Mouse (Mus musculus): ENCODE data around the gene Cd300a. TPM values are rescaled to one million over a fixed set of nuclear protein-coding genes. Genes with fewer than 3 reads are reported as not detected.
A peak's percentile ranks its signal among the peaks of the same experiment; 100 is the strongest.

The Cd300a gene
- 1 to 10 TPM; 1.6 to 1.8 TPM for total RNA-seq (2021)

DNA sequence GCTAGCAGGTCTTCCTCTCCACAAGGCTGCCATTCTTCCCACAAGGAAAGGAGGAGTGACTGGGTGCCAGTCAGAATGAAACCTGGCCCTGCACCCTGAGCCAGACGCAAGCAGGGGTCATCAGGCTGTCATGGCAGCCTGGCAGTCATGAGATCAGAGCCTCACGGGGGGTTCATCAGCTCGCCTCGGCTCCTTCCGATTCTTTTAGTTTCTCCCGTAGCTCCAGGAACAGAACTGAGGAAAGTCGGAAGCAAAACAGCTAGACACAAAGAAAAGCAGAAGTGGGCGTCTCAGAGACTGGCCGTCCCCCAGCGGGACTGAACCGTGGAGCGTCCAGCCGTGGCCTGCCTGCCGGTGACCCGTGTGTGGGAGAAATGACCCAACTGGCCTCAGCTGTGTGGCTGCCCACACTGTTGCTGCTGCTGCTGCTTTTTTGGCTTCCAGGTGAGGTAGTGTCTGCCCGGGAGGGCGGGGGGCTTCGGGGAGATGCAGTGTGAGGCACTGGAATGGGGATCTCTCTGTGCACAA is at the start of gene Cd300a:
Cd300a (plus strand) TSS at position 51 of the 528 bp plus-strand sequence.
- intact Hi-C loops (cut with DNase I), result no loop called here

DNA sequence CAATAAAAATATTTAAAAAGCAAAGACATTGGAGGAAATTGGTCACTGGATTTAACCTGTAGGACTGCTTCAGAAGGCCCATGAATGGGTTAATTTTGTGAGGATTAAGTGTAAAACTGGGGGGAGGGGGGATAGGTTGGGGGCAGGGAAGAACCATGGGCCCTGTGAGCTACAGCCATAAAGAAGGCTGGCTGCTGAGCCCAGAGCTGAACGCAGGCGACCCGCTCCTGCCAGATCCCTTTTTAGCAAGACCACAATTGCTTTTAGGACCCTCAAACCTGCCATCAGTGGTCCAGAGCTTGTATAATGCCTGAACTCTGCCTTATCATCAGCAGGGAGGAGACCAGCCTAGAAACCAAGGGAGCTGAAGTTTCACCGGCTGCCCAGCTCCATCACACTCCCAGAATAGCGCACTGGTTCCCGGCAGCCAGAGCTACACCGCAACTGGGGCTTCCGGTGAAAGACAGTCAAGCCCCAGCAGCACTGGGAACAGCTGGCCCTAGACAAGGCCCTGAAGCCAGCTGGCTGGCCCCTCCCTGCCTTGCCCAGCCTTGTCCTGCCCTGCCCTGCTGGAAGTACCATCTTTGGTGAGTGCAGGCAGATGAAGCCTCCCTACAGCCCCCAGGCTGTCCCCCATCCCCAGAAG is 45.9 kb upstream of the Cd300a start:
- intact Hi-C loops (cut with DNase I), result no loop called here
- DNase-seq, result peak in 1 of 2 experiments; percentile 34

More for the DNA sequence above, at the start of gene Cd300a:
- no peak for DNase-seq

DNA sequence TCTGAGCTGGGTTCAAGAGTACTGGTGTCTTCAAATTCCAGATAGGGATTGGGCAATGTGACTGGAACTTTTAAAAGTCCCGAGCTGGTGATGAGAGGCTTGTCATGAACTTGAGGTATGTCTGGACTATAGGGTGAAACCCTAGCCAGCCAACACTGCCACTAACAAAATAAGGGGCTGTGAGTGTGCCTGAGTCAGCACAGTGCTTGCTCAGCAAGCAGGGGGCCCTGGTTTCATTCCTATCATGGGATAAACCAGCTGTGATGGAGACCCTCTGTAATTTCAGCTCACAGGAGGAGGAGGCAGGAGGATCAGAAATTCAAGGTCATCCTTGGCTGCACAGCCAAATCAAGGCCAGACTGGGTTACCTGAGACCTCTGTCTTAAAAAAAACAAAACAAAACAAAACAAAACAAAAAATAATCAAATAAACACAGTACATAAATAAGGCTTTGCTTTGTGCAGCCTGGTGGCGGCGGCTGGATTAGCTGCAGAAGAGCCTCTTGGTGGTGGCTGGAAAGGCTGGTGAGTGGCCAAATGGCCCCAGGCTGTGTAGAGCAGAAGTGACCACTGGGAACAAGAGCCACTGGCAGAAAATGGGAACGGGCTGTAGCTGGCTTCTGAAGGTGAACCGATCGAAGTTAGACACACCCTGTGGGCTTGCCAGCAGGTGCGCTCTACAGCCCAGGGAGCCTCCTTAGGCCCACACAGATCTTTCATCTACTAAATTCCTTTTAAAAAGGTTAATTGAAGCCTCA is 45.2 kb upstream of the Cd300a start:
- intact Hi-C loops (cut with DNase I), result no loop called here
- DNase-seq, result no peak

DNA sequence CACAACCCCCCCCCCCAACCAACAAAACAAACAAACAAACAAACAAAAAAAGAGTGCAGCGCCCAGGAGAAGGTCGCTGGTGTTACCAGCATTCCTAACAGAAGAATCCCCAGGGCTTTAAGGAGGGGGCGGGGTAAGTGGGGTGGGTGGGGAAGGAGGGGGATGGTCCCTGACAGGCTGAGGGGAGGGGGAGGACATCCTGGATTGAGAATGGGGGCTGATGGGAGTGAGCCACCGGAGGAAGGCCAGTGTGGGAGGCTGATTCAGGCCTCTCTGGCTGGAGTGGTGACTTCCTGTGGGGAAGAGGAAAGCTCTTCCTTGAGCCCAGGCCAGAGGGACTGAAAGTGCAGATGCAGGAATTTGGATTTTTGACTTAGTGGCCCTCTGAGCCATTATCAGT is 43.5 kb upstream of the Cd300a start:
- DNase-seq, result no peak
- intact Hi-C loops (cut with DNase I), result no loop called here

DNA sequence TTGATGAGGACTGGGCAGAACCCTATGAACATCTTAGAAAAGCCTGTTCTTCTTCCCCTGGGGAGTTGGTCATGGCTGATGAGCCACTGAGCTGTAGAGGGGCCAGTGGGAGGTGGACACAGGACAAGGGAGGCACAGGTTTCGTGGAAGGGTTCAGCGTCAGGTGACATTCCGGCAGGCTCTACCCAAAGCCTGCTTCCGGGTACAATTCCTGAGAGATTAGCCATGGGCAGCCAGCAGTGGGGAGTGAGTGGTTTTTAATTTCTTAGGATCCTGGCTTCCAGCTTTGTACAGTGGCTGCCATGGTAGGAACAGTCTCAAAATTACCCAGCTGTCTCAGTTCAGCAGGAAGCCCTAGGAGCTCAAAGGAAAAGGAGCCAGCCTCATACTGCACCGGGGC is 42.8 kb upstream of the Cd300a start:
- no peak for DNase-seq
- intact Hi-C loops (cut with DNase I), result no loop called here

DNA sequence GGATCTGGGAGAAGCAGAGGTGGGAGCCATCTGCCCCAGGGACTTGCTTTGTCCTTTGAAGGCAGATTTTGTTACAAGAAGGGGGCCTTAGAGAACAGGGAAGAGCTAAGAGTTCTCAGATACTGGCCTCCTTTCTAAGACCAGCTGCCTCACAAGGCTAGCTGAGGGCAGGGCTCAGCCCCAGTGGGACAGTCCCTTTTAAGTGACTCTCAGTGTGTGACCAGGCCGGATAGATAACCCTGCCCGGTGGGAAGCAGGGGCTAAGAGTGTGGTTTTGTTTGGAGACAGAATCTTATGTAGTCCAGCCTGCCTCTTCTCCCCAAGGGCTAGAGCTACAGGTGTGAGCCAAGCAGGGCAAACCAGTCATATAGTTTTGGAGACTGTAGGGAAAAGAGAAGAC is 40.3 kb upstream of the Cd300a start:
- no peak for DNase-seq
- intact Hi-C loops (cut with DNase I), result no loop called here

DNA sequence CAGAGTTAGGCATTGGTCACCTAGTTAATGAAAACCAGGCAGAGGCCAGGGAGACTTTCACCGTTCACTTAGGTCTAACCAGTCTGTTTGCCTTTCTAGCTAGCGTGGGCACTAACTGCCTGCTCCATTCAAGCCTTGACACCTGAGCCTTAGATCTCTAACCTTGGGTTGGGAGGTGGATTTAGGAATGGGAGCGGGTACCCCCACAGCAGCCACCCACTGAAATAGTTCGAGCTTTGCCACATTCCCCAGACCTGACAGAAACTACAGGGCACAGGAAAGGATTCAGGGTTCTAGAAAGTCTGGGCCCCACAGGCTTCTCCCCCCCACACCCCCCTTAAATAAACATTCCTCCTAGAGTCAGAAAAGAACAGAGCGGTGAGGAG is 39.8 kb upstream of the Cd300a start:
- DNase-seq, result no peak
- intact Hi-C loops (cut with DNase I), result loop anchor here (2.0 kb wide), 1 partner anchor 17 kb away; no protein-coding TSS in a partner anchor

DNA sequence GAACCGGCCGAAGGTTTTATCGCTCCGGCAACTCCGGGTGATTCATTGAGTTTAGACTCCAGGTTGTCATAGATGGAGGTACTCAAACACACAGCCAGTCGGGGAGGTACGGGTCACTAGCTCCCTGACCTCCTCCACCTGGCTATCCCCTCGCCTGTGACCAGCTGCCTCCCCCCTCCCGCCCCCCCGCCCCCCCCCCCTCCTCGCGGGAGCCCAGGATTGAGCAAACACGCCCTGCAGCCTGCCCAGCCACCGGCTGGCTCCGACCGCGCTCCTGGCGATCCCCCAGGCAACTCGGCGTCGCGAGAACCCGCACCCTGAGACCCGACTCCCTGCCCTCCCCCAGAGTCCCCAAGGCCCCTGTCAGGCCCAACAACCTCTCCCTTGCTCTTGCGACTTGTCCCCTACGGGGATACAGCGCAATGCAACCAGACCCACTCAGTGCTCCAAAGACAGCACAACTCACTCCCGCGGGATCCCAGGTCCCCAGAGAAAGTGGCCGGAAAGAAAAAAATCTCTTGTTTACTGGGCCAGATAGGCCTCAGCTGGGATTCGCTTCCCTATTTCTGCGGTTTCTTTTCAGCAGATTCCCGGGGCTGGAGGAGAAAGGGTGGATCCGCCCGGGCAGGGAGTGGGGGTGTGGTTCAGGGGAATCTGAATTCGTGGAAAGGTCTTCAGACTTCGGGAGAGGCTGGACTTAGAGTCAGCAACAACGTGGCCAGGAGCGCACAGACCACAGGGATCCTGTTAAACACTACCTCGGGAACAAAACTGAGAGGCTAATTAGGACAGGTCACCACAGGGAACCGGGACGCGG is 39.2 kb upstream of the Cd300a start, which contains the start of gene Gprc5c:
Gprc5c (plus strand) TSS at position 701 of the 817 bp plus-strand sequence.
- intact Hi-C loops (cut with DNase I), result loop anchor here (2.0 kb wide), 1 partner anchor 16 kb away; no protein-coding TSS in a partner anchor
- DNase-seq, result peak in 1 of 2 experiments; percentile 64

DNA sequence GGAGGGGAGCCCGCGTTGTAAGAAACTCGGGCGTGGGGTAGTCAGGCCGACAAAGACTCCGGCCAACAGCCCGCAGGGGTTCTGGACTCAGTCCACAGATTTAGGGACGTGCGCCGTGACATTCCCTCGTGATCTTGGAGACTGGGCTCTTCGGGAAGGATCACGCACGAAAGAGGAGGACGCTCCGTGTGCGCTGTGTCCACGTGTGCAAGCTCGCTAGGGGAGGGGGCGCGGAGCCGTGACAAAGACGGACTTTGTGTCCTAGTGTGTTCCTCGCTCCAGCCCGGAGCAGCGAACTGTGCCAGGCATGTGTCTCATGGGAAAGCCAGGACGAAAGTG is 38.6 kb upstream of the Cd300a start:
- no peak for DNase-seq
- intact Hi-C loops (cut with DNase I), result loop anchor here (2.0 kb wide), 1 partner anchor 16 kb away; no protein-coding TSS in a partner anchor

DNA sequence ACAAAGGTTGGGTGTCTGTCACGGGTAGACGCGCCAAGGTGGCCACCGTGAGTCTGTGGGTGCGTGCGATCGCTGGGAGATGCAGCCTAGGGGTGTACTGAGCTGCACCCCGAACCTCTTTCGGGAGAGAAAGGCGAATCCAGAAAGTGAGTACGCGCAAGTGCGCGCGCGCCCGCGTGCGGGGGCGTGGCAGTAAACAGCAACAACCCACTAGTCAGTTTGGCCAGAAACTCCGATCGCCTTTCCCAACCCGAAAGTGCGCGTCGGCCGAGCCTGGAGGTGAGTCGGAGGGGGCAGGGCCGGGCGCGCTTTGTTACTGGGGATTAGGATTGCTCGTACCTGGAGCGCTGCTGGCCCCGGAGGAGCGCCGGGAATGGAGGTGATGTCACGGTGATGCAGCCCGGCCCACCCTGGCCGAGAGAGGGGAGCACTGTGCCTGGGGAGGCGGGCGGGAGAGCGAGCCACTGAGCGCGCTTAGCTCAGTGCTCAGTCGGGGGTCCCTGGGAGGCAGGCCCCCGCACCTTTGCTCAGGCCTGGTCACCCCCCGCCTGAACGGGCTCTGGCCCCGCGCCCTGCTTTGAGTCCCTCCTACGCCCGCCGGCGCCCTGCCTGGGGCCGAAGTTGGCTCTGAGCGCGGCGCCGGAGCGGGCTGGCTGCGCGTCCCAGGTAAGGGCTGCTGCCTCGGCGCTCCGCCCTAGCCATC is 38.1 kb upstream of the Cd300a start:
- intact Hi-C loops (cut with DNase I), result loop anchor here (2.0 kb wide), 1 partner anchor 15 kb away; no protein-coding TSS in a partner anchor
- peak; percentile 69 to 71 for DNase-seq

DNA sequence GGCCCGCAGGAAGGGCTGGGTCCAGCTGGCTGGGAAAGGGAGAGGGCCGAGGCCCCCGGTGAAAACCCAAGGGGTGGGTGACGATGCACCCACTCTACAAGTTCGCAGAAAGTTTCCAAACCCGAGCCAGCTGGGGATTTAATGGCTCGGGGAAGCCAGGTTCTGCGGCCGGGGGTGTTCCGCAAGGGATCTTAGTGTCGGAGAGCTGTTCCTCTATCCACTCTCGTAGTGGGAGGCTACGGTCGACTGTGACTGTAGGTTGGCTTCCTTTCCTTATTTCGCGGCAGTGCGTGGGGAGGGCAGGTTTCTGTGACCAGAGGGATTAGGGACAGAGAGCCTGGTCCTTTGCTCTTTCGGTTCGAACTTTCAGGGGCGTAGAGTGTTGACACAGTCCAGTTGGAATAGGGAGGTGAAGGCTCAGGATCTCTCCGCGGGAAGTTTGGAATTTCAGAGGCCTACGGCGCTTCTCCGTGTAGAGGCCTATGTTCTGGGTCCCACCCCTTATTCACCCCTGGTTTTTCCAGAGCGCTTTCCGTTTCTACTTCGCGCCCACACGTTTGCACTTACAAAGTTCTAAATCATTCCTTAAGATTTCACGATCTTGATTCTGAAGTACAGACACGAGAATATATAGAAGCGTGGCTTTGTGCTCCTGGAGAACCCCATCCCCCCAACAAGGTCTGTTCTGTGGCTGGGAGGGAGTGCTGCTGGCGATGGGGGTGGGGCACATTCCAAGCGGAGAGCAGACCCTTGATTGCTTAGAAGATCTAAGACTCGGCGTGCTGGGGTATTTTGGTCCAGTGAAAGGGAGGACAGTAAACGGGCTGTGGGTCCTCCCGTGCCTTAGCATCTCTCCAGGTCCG is 37.3 kb upstream of the Cd300a start:
- DNase-seq, result peak in 1 of 2 experiments; percentile 48
- intact Hi-C loops (cut with DNase I), result no loop called here

DNA sequence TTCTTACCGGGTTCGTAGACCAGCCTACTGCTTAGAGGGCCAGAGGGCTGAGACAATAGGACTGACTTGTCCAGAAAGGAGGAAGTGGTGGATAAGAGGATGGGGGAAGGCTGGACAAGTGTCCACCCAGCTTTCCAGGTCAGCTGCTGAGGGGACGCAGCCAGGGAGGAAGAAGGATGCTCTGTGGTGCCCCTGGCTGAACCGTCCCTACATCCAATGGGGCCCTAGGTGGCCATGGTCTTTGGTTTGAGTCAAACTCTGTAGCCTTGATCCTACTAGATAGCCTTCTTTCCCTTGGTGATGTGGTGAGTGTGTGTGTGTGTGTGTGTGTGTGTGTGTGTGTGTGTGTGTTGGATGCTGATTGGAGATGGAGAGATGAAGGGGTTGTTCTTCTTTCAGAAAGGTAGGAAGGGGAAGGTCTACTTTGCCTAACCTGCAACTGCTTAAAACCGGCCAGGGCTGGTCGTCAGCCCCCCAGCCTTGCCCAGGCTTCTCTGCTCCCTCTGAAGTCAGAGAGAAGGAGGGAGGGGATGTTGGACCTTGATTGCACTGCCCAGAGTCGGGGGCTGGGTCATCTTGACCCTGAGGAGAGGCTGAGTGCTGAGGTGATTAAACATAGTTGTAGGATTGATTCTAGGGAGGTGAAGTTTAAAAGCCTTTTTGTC is 36.5 kb upstream of the Cd300a start:
- no peak for DNase-seq
- intact Hi-C loops (cut with DNase I), result no loop called here

DNA sequence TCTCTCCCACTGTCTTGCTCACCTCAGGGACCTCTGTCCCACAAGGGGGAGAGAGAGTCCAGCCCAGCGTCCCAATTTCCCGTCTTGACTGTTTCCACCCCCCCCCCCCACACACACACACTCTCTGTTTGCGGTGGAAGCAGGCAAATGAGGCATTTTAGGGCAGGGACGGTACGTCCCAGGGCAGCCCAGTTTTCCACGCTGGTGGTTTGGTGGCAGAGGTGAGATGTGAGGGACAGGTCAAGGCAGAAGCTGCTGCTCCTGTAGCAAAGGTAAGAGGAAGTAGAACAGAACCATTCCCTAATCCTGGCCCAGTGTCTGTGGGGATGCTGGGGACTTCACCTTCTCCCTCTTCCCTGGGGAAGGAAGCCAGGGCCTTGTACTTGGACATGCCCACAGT is 35.3 kb upstream of the Cd300a start:
- no peak for DNase-seq
- intact Hi-C loops (cut with DNase I), result no loop called here

DNA sequence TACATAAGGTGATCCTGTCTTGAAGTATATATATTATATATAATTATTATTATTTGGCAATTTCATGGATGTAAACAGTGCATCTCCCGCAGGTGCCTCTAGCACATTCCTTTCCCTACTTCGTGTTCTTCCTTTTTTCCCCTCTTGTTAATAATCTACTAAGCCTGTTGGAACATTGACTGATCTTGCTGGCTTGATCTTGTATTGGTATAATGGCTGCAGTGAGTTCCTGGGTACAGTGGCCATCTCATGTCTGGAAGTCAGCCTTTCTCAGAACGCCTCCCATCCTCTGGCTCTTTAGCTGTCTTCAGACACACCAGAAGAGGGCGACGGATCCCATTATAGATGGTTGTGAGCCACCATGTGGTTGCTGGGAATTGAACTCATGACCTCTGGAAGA is 33.7 kb upstream of the Cd300a start:
- no peak for DNase-seq
- intact Hi-C loops (cut with DNase I), result no loop called here

DNA sequence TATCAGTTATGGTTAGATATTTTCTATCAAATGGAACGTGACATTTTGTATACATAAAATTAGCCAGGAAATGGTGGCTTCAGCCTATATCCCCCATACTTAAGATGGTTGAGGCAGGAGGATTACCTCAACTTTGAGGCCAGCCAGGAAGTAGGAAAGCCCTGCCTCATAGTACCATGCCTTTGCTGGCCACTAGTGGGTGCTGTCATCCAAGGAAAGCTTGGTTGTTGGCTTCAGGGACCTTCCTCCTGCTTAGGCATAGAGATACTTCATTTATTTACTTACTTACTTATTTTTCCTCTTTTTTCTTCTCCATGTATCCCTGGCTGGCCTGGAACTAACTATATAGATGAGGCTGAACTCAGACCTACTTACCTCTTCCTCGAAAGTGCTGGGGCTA is 31.2 kb upstream of the Cd300a start:
- DNase-seq, result no peak
- intact Hi-C loops (cut with DNase I), result no loop called here

DNA sequence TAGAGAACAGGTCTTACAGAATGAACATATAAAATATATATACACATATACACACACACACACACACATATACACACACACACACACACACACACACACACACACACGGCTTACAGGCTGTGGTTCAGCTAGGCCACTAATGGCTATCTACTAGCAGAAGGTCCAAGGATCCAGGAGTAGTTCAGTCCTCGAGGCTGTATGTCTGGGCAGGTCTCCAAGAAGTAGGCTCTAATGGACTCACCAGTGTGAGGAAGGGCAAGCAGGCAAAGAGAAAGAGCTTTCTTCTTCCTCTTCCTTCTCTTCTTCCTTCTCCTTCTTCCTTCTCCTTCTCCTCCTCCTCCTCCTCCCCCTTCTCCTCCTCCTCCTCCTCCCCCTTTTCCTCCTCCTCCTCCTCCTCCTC is 28.8 kb upstream of the Cd300a start:
- no peak for DNase-seq
- intact Hi-C loops (cut with DNase I), result no loop called here

DNA sequence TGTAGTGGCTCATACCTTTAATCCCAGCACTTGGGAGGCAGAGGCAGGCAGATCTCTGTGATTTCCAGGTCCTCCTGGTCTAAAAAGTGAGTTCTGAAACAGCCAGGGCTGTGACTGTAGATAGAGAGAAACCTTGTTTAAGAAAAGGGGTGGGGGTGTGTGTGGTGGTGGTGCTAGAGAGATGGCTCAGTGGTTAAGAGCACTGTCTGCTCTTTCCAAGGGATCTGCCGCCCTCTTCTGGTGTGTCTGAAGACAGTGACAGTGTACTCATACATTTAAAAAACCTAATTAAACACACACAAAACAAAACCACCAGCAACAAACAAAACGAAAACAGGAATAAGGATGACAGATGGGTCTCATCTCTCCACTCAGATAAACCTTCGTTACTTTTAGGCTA is 27.2 kb upstream of the Cd300a start:
- no peak for DNase-seq
- intact Hi-C loops (cut with DNase I), result no loop called here

DNA sequence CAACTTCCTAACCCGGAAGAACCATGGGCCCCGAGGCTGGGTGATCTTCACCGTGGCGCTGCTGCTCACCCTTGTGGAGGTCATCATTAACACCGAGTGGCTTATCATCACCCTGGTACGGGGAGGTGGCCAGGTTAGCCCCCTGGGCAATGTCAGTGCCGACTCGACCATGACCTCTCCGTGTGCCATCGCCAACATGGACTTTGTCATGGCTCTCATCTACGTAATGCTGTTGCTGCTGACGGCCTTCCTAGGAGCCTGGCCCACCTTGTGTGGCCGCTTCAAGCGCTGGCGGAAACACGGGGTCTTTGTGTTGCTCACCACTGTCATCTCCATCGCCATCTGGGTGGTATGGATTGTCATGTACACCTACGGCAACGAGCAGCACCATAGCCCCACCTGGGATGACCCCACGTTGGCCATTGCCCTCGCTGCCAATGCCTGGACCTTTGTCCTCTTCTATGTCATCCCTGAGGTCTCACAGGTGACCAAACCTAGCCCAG is 25.9 kb upstream of the Cd300a start:
- intact Hi-C loops (cut with DNase I), result no loop called here
- DNase-seq, result no peak

DNA sequence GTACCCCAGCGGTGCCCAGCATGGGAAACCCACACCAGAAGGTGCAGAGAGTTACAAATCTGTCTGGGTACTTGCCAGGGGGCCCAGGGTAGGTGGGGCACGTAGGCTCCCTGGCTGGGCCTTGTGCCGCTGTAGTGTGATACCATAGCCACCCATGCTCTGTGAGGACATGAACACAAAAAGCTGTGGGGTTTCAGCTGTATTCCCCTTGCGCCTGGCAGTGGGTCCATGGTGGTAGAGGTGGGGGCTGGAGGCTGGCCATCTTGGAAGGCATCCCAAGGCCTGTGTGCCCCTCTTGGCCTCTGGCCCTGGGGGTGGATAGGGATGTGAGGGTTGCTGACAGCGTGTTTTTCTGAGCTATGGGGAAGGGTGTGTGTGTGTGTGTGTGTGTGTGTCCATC is 23.8 kb upstream of the Cd300a start:
- DNase-seq, result no peak

More for the DNA sequence above, 23.8 kb upstream of the Cd300a start:
- intact Hi-C loops (cut with DNase I), result loop anchor here (2.0 kb wide), 1 partner anchor 15 kb away; the partner anchor contains the start of gene Gprc5c

Measured in heart, postnatal 36 days (tissue).